Mouse (Mus musculus): ENCODE measurements at regions not wholly inside any gene's neighbourhood (a gene's known extent, or its start where the extent isn't known, plus 50 kb on each side); places are given as distances from the start of the nearest gene placed in this dataset.
A peak's percentile ranks its signal among the peaks of the same experiment; 100 is the strongest.

GRCm38 (mm10) chr5:80484676-80485075 is 535.3 kb upstream of the Adgrl3 start:
- no peak for DNase-seq

GRCm38 (mm10) chr5:80488332-80488731 is 531.6 kb upstream of the Adgrl3 start:
- no peak for DNase-seq

DNA sequence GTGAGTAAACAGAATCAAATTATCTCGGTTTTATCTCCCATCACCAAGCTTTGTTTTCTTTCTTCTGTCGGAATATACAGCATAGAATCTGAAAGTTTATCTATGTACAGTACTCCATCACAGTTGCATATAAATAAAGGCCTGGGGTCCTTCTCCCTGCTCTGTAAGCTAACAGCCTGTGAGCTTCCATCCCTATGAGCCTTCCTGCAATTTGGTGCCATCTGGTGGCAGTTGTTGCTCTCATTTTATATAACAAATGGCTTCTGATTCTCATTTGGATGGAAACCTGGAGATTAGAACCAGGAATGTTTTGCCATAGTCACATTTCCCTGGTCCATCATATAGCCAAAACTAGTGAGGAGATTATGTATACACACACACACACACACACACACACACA is 511.3 kb upstream of the Adgrl3 start:
- DNase-seq: peak; percentile 73

DNA sequence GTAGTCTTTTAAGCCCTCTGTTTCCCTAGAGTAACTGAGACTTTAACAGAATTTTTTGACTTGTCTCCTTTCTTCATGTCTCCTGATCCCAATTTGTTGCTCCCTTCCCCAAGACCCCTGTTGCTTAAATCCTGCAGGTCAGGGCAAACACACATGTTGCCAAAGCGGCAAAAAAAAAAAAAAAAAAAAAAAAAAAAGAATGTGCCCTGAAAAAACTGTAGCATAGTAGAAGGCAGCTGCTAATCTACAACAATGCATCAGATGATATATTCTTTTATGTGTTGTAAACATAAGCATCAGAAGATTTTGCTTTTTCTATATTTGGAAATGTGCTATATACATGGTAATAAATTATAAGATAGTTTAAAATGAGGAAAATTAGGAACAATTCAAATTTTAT is 479.9 kb upstream of the Adgrl3 start:
- DNase-seq: no peak

DNA sequence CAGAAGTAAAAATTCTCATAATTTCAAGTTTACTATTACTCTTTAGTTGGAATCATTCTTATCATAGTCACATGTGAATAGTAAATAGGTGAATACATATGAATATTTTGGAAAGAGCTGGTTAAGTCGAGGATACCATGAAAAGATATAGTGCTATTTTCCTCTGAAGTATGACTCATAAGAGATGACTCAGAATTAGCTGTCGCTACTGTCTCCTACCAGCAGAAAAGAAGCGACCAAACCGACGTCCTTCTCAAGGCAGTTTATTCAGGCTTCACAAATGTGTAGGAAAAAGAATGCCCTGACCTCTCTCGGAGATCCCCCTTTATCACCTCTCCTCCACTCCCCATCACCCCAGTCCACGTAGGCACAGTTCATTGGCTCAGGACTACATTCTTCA is 468.3 kb upstream of the Adgrl3 start:
- no peak for DNase-seq

DNA sequence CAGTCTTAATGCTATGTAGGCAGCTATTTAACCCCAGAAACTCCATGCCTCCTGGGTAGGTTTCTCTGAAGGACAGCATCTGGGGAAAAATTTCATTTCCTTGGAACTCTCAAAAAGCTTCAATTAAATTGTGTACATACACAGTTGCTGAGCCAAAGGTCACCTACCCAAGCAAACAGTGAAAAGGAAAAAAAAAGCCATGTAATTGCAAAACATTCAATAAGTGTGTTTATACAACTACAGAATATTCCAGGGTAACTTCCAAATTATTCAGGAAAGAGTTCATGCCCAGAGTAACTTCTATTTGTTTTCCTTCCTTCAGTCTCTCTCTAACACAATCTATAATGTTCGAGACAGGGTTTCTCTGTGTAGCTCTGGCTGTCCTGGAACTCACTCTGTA is 441.2 kb upstream of the Adgrl3 start:
- DNase-seq: no peak

GRCm38 (mm10) chr5:80611571-80611970 is 408.4 kb upstream of the Adgrl3 start:
- DNase-seq: no peak

GRCm38 (mm10) chr5:80627225-80627624 is 392.7 kb upstream of the Adgrl3 start:
- no peak for DNase-seq

GRCm38 (mm10) chr5:80659043-80659442 is 360.9 kb upstream of the Adgrl3 start:
- no peak for DNase-seq

- DNase-seq: no peak
Observed at GRCm38 (mm10) chr5:80659530-80659929, 360.4 kb upstream of the Adgrl3 start.

DNA sequence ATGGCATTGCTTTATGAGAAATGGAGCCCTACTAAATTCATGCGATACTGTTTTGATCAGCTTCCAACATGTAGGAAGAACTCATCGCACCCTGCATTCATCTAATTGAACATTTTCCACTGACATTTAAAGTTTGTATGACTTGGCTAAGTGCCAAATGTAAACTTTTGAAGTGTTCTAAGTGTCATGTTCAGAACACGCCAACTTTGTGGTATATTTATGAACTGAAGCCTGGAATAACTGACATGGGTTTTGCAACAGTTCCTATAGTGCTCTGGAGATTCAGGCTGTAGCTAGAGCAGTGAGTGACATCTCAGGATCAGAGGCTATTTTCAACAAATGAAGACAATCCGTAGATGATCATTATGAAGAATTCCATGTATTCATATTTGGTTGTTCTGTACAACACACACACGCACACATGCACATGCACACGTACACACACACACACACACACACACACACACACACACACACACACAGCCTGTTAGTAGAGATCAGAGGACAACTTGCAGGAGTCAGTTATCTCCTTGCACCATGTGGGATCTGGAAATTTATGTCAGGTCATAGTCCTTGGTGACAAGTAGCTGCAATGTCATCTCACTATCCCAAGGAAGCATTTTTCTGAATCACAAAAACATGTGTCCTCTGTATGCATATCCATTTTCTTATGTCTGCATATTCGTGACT is 349.5 kb upstream of the Adgrl3 start:
- no peak for DNase-seq

DNA sequence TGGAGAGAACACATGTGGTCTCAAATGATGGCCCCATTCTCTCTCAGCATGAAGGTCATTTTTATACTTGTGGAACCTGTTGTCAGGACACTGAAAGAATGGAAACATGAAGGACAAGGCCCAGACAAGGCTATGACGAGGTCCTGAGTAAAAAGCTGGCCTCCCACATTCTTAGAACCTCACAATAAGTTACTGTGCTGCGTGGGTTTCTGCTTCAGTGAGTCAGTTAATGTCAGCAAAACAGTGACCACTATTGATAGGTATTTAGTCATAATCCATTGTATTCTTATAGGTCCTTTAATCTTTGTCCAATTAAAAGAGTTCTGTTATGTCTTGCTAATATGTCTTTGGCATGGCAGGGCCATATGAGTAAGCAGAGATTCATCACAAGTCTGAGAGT is 336.5 kb upstream of the Adgrl3 start:
- DNase-seq: no peak

GRCm38 (mm10) chr5:80700848-80701247 is 319.1 kb upstream of the Adgrl3 start:
- no peak for DNase-seq

- DNase-seq: no peak
Observed at GRCm38 (mm10) chr5:80704732-80705131, 315.2 kb upstream of the Adgrl3 start.

GRCm38 (mm10) chr5:80706645-80707056 is 313.3 kb upstream of the Adgrl3 start:
- no peak for DNase-seq

Measured in right cerebral cortex, postnatal 14 days (tissue).